Mouse (Mus musculus) cortical plate, adult 2 months (tissue): ENCODE measurements around the gene Pklr. TPM values are rescaled to one million over a fixed set of nuclear protein-coding genes. Genes with fewer than 3 reads are reported as not detected.

ENCODE experiments used
- H3K27ac ChIP-seq: fragments of 200-500 bp; 2 replicates; pipeline ENCODE4 v1.5.1; 2012; ENCODE audit warnings: low read length, control low read depth, inconsistent platforms; ENCODE audit not compliant: insufficient read depth
- H3K4me1 ChIP-seq: fragments of 200-500 bp; 2 replicates; pipeline ENCODE4 v1.6.1; 2011; ENCODE audit warnings: low read length; ENCODE audit not compliant: control insufficient read depth, insufficient read depth
- H3K4me3 ChIP-seq: fragments of 200-500 bp; 2 replicates; pipeline ENCODE4 v1.5.1; 2011; ENCODE audit warnings: mild to moderate bottlenecking, low read length, control low read depth; ENCODE audit not compliant: insufficient read depth
- CTCF ChIP-seq: fragments of 200-500 bp; IDR thresholded peaks from 2 replicates; pipeline ENCODE4 v1.5.1; 2011; ENCODE audit warnings: mild to moderate bottlenecking, control low read depth, low read length; ENCODE audit not compliant: insufficient read depth; ENCODE audit errors: extremely low read depth
- POLR2A ChIP-seq: fragments of 200-500 bp; IDR thresholded peaks from 2 replicates; pipeline ENCODE4 v1.6.1; 2011; ENCODE audit warnings: mild to moderate bottlenecking, low read length, control low read depth; ENCODE audit not compliant: insufficient read depth; ENCODE audit errors: extremely low read depth
- polyA plus RNA-seq: library from polyadenylated mRNA; depleted of rRNA; stranded (reverse); fragments of >200 nt; gene quantifications from 2 replicates; pipeline ENCODE4 v1.2.3, GENCODE M21; 2012

The Pklr gene
- polyA plus RNA-seq, 1 experiment = 0.08 TPM

- Histone ChIP-seq H3K4me1 (peaks cover 14% of the 10 kb centered on the region), H3K4me3 (no peak overlapping the region), H3K27ac (no peak overlapping the region)
- TF ChIP-seq CTCF (no peak), POLR2A (no peak)
Observed at GRCm38 (mm10) chr3:89161786-89162185, 25.8 kb downstream of the Pklr start.

GRCm38 (mm10) chr3:89163123-89163522 is 27.2 kb downstream of the Pklr start:
- Histone ChIP-seq H3K4me1 (peaks cover 13% of the 10 kb centered on the region), H3K27ac (no peak overlapping the region), H3K4me3 (no peak overlapping the region)
- no peak for TF ChIP-seq POLR2A
- no peak for TF ChIP-seq CTCF

- TF ChIP-seq POLR2A (no peak), CTCF (no peak)
- H3K4me3 ChIP-seq = no peak overlapping the region; the same call in 1 of the 2 replicates
- H3K27ac ChIP-seq = no peak overlapping the region
- H3K4me1 ChIP-seq = peaks cover 11% of the 10 kb centered on the region
Observed at GRCm38 (mm10) chr3:89163643-89164245, 27.8 kb downstream of the Pklr start.

- peak within 1 kb of the TSS; percentile 89 for H3K27ac ChIP-seq
- TF ChIP-seq POLR2A = peak; percentile 87
- no peak for TF ChIP-seq CTCF
- H3K4me3 ChIP-seq = peak within 1 kb of the TSS; percentile 98
- peaks cover 11% of the 10 kb centered on the region for H3K4me1 ChIP-seq
Observed at GRCm38 (mm10) chr3:89164506-89165267, 28.7 kb downstream of the Pklr start, which contains the start of gene Clk2. Clk2 (plus strand) TSS chr3:89164795.

- peak overlapping the region; percentile 98 for H3K4me3 ChIP-seq
- TF ChIP-seq CTCF (no peak), POLR2A (no peak)
- peaks cover 11% of the 10 kb centered on the region for H3K4me1 ChIP-seq
- H3K27ac ChIP-seq = peak overlapping the region; percentile 87; the same call in 1 of the 2 replicates
Observed at GRCm38 (mm10) chr3:89165268-89165870, 29.4 kb downstream of the Pklr start.

GRCm38 (mm10) chr3:89166945-89167344 is 31.0 kb downstream of the Pklr start:
- Histone ChIP-seq H3K4me1 (peaks cover 11% of the 10 kb centered on the region), H3K27ac (no peak overlapping the region), H3K4me3 (no peak overlapping the region)
- TF ChIP-seq CTCF (no peak), POLR2A (no peak)

- H3K4me3 ChIP-seq = no peak overlapping the region
- no peak overlapping the region for H3K27ac ChIP-seq
- H3K4me1 ChIP-seq = no peaks in the 10 kb centered on the region; the same call in 1 of the 2 replicates
- no peak for TF ChIP-seq POLR2A
- TF ChIP-seq CTCF = no peak
Observed at GRCm38 (mm10) chr3:89174844-89175243, 38.9 kb downstream of the Pklr start.

- TF ChIP-seq CTCF (no peak), POLR2A (no peak)
Observed at GRCm38 (mm10) chr3:89175544-89175943, 39.6 kb downstream of the Pklr start.

GRCm38 (mm10) chr3:89176421-89176820 is 40.5 kb downstream of the Pklr start:
- no peak overlapping the region for H3K27ac ChIP-seq
- TF ChIP-seq POLR2A (no peak), CTCF (no peak)
- H3K4me3 ChIP-seq = no peak overlapping the region
- no peaks in the 10 kb centered on the region; the same call in 1 of the 2 replicates for H3K4me1 ChIP-seq

More at GRCm38 (mm10) chr3:89175544-89175943, 39.6 kb downstream of the Pklr start:
- Histone ChIP-seq H3K4me1 (no peaks in the 10 kb centered on the region; the same call in 1 of the 2 replicates), H3K27ac (no peak overlapping the region), H3K4me3 (no peak overlapping the region)
